Mouse (Mus musculus) spleen, adult 2 months (tissue): ENCODE results near the gene Ecpas.

ENCODE experiments used
- CTCF ChIP-seq: fragments of 200-500 bp; IDR thresholded peaks from 2 replicates; pipeline ENCODE4 v1.5.1; 2011; ENCODE audit warnings: mild to moderate bottlenecking, inconsistent platforms; ENCODE audit not compliant: insufficient read depth, insufficient read length, insufficient replicate concordance; ENCODE audit errors: extremely low read depth
- POLR2A ChIP-seq: fragments of 200-500 bp; IDR thresholded peaks from 2 replicates; pipeline ENCODE4 v1.6.1; 2011; ENCODE audit warnings: low read depth, low read length, inconsistent platforms

- TF ChIP-seq CTCF: no peak
- no peak for TF ChIP-seq POLR2A
These were observed 27.2 kb downstream of the Ecpas start for GRCm38 (mm10) chr4:58885341-58885740.
